Mouse (Mus musculus): ENCODE measurements around the gene Lancl1.

The Lancl1 gene

GRCm38 (mm10) chr1:67017101-67017870, 21.4 kb downstream of the Lancl1 start:
- DNase-seq (ENCODE audit: low read depth) = no peak

- DNase-seq (ENCODE audit: low read depth) = no peak
Observed at GRCm38 (mm10) chr1:67014205-67014604, 24.5 kb downstream of the Lancl1 start.

GRCm38 (mm10) chr1:67010520-67010919, 28.2 kb downstream of the Lancl1 start:
- no peak for DNase-seq (ENCODE audit: low read depth)

GRCm38 (mm10) chr1:67003699-67004098, 35.0 kb downstream of the Lancl1 start:
- DNase-seq (ENCODE audit: low read depth) = no peak

- DNase-seq (ENCODE audit: low read depth) = no peak
Observed at GRCm38 (mm10) chr1:67002226-67002625, 36.4 kb downstream of the Lancl1 start.

GRCm38 (mm10) chr1:67001367-67001766, 37.3 kb downstream of the Lancl1 start:
- DNase-seq (ENCODE audit: low read depth) = no peak

GRCm38 (mm10) chr1:67000484-67000883, 38.2 kb downstream of the Lancl1 start:
- no peak for DNase-seq (ENCODE audit: low read depth)

- no peak for DNase-seq (ENCODE audit: low read depth)
Observed at GRCm38 (mm10) chr1:66998601-66999000, 40.1 kb downstream of the Lancl1 start.

- no peak for DNase-seq (ENCODE audit: low read depth)
Observed at GRCm38 (mm10) chr1:66998188-66998587, 40.5 kb downstream of the Lancl1 start.

GRCm38 (mm10) chr1:66996819-66997218, 41.9 kb downstream of the Lancl1 start:
- no peak for DNase-seq (ENCODE audit: low read depth)

- no peak for DNase-seq (ENCODE audit: low read depth)
Observed at GRCm38 (mm10) chr1:66992764-66993163, 45.9 kb downstream of the Lancl1 start.

- no peak for DNase-seq (ENCODE audit: low read depth)
Observed at GRCm38 (mm10) chr1:66987558-66988190, 51.0 kb downstream of the Lancl1 start.

GRCm38 (mm10) chr1:66985906-66986305, 52.8 kb downstream of the Lancl1 start:
- DNase-seq (ENCODE audit: low read depth) = no peak

GRCm38 (mm10) chr1:66985129-66985698, 53.5 kb downstream of the Lancl1 start:
- no peak for DNase-seq (ENCODE audit: low read depth)

GRCm38 (mm10) chr1:66980129-66980528, 58.5 kb downstream of the Lancl1 start:
- no peak for DNase-seq (ENCODE audit: low read depth)

- no peak for DNase-seq (ENCODE audit: low read depth)
Observed at GRCm38 (mm10) chr1:66975456-66975855, 63.2 kb downstream of the Lancl1 start.

- DNase-seq (ENCODE audit: low read depth) = no peak
Observed at GRCm38 (mm10) chr1:66964857-66965256, 73.8 kb downstream of the Lancl1 start.

GRCm38 (mm10) chr1:66960536-66961243, 78.0 kb downstream of the Lancl1 start:
- no peak for DNase-seq (ENCODE audit: low read depth)

GRCm38 (mm10) chr1:66957361-66957760, 81.3 kb downstream of the Lancl1 start:
- DNase-seq (ENCODE audit: low read depth) = no peak

- no peak for DNase-seq (ENCODE audit: low read depth)
Observed at GRCm38 (mm10) chr1:66951086-66951485, 87.6 kb downstream of the Lancl1 start.

All from c-Kit-positive CD71-negative TER-119-negative erythroid progenitor cells, embryonic 14.5 days (primary cell).